Mouse (Mus musculus): ENCODE measurements around the gene 2610318N02Rik. TPM values are rescaled to one million over a fixed set of nuclear protein-coding genes. Genes with fewer than 3 reads are reported as not detected.

Gene 2610318N02Rik
- polyA plus RNA-seq, 1 experiment from 2014 or later = 56.8 TPM

DNA sequence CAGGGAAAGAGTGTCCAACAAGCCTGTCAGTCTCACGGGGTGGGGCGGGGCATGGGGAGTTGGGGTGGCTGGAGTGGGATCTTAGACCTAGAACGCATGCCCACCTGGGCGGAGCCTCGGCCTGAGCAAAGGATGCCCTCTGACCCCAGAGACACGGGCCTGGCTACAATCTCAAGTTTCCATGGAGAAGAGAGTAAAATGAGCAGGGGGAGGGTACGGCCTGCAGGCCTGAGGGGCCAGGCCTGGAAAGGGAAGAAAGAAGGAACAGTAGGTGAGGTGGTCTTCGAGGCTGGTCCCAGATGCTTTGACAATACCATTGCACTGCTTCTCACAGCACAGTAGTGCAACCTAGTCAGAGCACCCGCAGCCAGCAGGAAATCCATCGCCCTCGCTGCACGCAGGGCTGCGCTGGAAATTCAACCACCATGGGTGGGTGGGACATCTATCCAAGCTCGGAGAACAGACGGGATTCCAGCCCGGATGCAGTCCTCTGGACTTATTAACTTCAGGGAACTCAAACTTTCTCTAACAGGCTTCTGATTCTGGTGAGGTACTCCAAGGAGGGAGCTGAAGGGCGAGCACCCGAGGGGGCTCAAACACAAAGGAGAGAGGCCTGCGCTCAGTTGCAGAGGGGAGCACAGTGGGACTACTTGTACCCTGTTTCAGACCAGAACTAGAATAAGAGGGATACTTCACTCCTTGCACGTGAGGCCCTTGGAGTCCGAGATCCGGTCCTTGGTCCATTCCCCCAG, 672 bp downstream of the 2610318N02Rik start:
- Histone ChIP-seq H3K4me1 (replicated peaks; ENCODE audit: control insufficient read depth, insufficient read depth, low read length) (peaks cover 13% of the 10 kb centered on the region), H3K4me3 (ENCODE audit: low read depth, low read length) (peak overlapping the region; percentile 69), H3K27me3 (replicated peaks; ENCODE audit: control insufficient read depth, insufficient read depth, low read length) (no peaks in the 10 kb centered on the region), H3K27ac (ENCODE audit: low read depth, low read length) (peak overlapping the region; percentile 65), H3K9me3 (ENCODE audit: control insufficient read depth, low read length) (no peaks in the 10 kb centered on the region), H3K4me2 (peak overlapping the region; percentile 86), H3K36me3 (ENCODE audit: control insufficient read depth, insufficient read depth, low read length) (peaks cover 20% of the 10 kb centered on the region), H3K9ac (ENCODE audit: low read depth, low read length) (peak overlapping the region; percentile 80)
- peak; percentile 64 for DNase-seq (ENCODE audit: low spot score)
- WGBS = 6% methylated on average over 22 of the region's 22 CpGs
- ATAC-seq (replicated peaks; ENCODE audit: low FRiP score) = peak; percentile 28

DNA sequence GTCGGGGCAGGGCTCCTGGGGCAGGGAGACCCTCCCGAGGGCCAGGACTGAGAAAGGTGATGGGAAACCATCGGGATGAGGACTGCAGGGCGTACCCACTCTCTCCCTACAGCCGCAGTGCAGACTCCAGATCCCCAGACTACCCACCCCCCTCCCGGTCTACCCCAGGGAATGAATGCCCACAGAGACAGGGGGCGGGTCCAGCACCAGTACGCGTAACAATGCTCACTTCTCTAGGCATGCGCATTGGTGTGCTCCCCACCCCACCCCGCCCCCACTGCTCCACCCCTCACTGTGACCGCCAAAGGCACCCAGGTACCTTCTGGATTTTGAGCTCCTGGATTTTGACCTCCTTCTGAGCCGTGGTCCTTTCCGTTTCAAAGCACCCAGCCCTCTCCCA, 3.4 kb downstream of the 2610318N02Rik start:
- DNase-seq (ENCODE audit: low spot score) (no peak), ATAC-seq (replicated peaks; ENCODE audit: low FRiP score) (no peak)
- Histone ChIP-seq H3K9ac (ENCODE audit: low read depth, low read length) (no peak overlapping the region), H3K27me3 (replicated peaks; ENCODE audit: control insufficient read depth, insufficient read depth, low read length) (no peaks in the 10 kb centered on the region), H3K36me3 (ENCODE audit: control insufficient read depth, insufficient read depth, low read length) (peaks cover 22% of the 10 kb centered on the region), H3K4me1 (replicated peaks; ENCODE audit: control insufficient read depth, insufficient read depth, low read length) (peaks cover 13% of the 10 kb centered on the region), H3K27ac (ENCODE audit: low read depth, low read length) (no peak overlapping the region), H3K9me3 (ENCODE audit: control insufficient read depth, low read length) (no peaks in the 10 kb centered on the region), H3K4me2 (no peak overlapping the region), H3K4me3 (ENCODE audit: low read depth, low read length) (no peak overlapping the region)
- 75% methylated on average over 14 of the region's 14 CpGs for WGBS

DNA sequence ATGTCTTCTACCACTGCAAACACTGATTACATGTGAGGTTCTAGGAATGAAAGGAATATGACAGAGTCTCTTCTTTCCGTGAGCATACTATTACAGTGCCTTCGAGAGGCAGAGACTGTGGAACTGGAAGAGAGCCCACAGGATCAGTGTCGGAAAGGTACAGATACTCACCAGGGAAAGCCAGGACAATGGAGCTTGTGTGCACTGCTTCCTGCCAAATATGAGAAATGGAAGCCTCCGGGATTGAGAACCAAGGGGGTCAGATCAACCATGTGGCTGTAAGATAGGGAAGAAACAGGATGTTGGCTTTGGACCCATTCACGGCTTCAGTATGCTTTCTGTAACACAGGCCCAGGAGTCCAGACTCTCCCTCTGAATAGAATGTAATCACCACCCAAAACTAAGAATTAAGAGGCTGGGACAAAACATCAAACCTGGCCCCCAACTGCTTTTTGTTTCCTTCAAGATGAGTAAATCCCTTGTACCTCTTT, 7.6 kb downstream of the 2610318N02Rik start:
- Histone ChIP-seq H3K4me2 (no peak overlapping the region), H3K4me3 (ENCODE audit: low read depth, low read length) (no peak overlapping the region), H3K4me1 (replicated peaks; ENCODE audit: control insufficient read depth, insufficient read depth, low read length) (0 out of 2 replicates have a peak, but pooled peaks cover 2% of the 10 kb centered on the region), H3K36me3 (ENCODE audit: control insufficient read depth, insufficient read depth, low read length) (peaks cover 26% of the 10 kb centered on the region), H3K27ac (ENCODE audit: low read depth, low read length) (no peak overlapping the region), H3K27me3 (replicated peaks; ENCODE audit: control insufficient read depth, insufficient read depth, low read length) (no peaks in the 10 kb centered on the region), H3K9me3 (ENCODE audit: control insufficient read depth, low read length) (no peaks in the 10 kb centered on the region), H3K9ac (ENCODE audit: low read depth, low read length) (no peak overlapping the region)
- WGBS = 78% methylated on average over 5 of the region's 5 CpGs
- no peak for DNase-seq (ENCODE audit: low spot score)
- no peak for ATAC-seq (replicated peaks; ENCODE audit: low FRiP score)

DNA sequence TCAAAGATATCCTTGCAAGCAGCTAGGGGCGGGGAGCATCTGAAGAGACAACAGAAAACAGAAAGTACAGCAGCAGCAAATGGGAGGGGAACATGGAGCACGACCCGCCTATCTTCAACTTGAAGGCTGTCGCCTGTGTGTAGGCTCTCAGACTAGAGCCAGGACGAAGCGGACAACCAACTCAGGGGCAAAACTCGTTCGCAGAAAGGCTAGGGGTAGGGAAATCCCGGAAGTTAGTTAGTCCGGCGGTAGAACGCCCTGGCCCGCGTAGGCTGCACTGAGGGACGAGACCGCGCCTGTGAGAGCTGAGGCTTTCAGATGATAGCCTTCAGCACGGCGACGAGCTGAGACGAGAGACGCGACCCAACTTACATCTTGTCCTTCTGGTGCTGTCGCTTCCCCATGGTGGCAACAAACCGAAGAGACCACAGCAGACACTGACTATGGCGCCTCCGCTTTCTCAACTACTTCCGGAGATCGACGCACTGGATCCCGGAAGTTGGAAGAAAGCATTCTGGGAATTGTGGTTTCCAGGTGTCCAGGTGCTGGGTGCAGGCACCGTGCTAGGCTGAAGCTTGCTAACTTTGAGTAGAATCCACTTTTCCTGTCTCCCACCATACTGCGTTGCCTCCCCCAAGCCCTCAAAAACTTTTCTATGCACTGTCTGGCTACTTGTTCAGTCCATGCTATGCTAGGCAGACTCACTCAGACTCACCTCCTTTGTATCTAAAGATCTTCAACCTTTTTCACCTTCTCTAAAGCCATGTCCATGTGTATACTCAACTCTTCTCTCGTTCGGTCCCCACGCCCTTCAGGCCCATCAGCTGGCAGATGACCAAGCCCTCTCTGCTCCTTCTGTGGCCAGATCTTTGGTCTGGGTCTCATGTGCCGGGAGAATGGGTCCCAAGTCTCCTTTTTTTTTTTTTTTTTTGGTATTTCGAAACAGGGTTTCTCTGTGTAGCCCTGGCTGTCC, 13.9 kb downstream of the 2610318N02Rik start, which contains the start of gene Ppil2:
Gene Ppil2 (minus strand): TSS at position 487 of the 973 bp plus-strand sequence.
- peak within 1 kb of the TSS; percentile 65 for H3K4me3 ChIP-seq (ENCODE audit: low read depth, low read length)
- peaks cover 16% of the 10 kb centered on the region for H3K36me3 ChIP-seq (ENCODE audit: control insufficient read depth, insufficient read depth, low read length)
- 7% methylated on average over 38 of the region's 38 CpGs for WGBS
- H3K27me3 ChIP-seq (replicated peaks; ENCODE audit: control insufficient read depth, insufficient read depth, low read length) = no peaks in the 10 kb centered on the region
- DNase-seq (ENCODE audit: low spot score) (peak; percentile 76), ATAC-seq (replicated peaks; ENCODE audit: low FRiP score) (peak; percentile 88)
- H3K4me1 ChIP-seq (replicated peaks; ENCODE audit: control insufficient read depth, insufficient read depth, low read length) = peaks cover 9% of the 10 kb centered on the region
- peak within 1 kb of the TSS; percentile 55 for H3K9ac ChIP-seq (ENCODE audit: low read depth, low read length)
- H3K27ac ChIP-seq (ENCODE audit: low read depth, low read length) = peak within 1 kb of the TSS; percentile 28; the same call in 1 of the 2 replicates
- peak within 1 kb of the TSS; percentile 73 for H3K4me2 ChIP-seq
- no peaks in the 10 kb centered on the region for H3K9me3 ChIP-seq (ENCODE audit: control insufficient read depth, low read length)

DNA sequence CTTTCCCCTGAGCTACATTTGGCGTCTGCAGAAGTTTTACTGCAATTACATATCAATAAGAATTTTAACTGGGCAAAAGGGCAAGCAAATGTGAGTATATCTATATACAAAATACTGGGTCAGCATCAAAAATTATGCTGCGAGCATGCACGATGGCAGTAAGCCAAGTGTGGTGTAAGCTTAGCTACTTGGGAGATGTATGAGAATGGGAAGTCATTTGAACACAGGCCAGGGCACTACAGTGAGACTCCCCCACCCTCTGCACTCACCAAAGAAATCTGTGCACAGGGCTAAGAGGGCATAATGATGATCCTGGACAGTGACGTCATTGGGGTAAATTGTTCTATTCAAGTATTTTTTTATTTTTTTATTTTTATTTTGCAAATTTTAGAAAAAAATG, 20.4 kb downstream of the 2610318N02Rik start:
- Histone ChIP-seq H3K27me3 (replicated peaks; ENCODE audit: control insufficient read depth, insufficient read depth, low read length) (no peaks in the 10 kb centered on the region), H3K4me3 (ENCODE audit: low read depth, low read length) (no peak overlapping the region), H3K27ac (ENCODE audit: low read depth, low read length) (no peak overlapping the region), H3K36me3 (ENCODE audit: control insufficient read depth, insufficient read depth, low read length) (peaks cover 33% of the 10 kb centered on the region), H3K9ac (ENCODE audit: low read depth, low read length) (no peak overlapping the region), H3K9me3 (ENCODE audit: control insufficient read depth, low read length) (no peaks in the 10 kb centered on the region), H3K4me2 (no peak overlapping the region), H3K4me1 (replicated peaks; ENCODE audit: control insufficient read depth, insufficient read depth, low read length) (peaks cover 1% of the 10 kb centered on the region; the same call in 1 of the 2 replicates)
- 88% methylated on average over 4 of the region's 4 CpGs for WGBS
- DNase-seq (ENCODE audit: low spot score) (no peak), ATAC-seq (replicated peaks; ENCODE audit: low FRiP score) (no peak)

DNA sequence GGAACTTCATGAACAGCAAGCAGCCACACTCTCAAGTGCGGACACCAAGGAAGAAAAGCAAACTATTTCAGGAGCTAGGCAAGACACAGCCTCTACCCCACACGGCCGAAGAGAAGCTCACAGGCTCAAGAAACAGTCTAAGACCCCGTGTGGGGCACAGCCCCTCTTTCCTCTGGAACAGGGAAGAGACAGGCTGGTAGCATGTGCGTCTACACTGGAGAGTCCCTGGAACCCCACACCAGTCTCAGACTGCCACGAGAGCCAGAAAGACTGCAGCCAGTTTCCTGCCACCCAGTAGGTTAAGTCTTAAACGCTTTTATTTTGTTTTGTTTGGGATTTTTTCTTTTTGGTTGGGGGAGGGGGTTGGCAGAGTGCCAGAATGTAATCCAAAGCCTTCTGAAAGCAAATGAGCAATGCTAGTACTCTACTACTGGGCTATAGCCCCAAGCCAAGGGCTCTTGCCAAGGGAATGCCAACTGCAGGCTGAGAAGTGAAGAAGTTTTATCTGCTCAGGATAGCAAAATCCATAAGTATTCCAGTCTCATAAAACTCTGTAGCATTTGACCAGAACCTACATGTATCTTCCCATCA, 22.2 kb downstream of the 2610318N02Rik start:
- Histone ChIP-seq H3K4me2 (no peak overlapping the region), H3K4me1 (replicated peaks; ENCODE audit: control insufficient read depth, insufficient read depth, low read length) (no peaks in the 10 kb centered on the region), H3K36me3 (ENCODE audit: control insufficient read depth, insufficient read depth, low read length) (peaks cover 38% of the 10 kb centered on the region), H3K9ac (ENCODE audit: low read depth, low read length) (no peak overlapping the region), H3K4me3 (ENCODE audit: low read depth, low read length) (no peak overlapping the region), H3K27me3 (replicated peaks; ENCODE audit: control insufficient read depth, insufficient read depth, low read length) (no peaks in the 10 kb centered on the region), H3K9me3 (ENCODE audit: control insufficient read depth, low read length) (no peaks in the 10 kb centered on the region), H3K27ac (ENCODE audit: low read depth, low read length) (no peak overlapping the region)
- WGBS = 82% methylated on average over 7 of the region's 7 CpGs
- DNase-seq (ENCODE audit: low spot score) (no peak), ATAC-seq (replicated peaks; ENCODE audit: low FRiP score) (no peak)

DNA sequence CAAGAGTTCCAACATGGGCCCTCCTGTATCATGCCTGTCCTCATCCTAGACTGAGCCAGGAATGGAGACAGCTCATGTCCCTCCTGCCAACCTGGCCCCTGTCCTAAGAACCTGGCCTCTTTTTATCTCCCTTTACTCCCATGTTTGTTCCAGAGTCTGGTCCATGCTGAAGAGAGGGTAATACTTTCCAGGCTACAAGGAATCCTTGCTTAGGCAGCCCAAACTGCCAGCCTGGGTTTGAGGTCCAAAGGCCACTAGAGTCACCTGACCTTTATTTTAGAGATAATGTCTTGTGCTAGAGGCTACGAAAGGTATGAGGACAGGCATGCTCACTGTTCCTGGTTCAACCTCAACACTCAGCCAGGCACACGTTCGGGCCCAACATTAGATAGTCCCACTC, 28.0 kb downstream of the 2610318N02Rik start:
- H3K4me3 ChIP-seq (ENCODE audit: low read depth, low read length) = no peak overlapping the region
- no peak for ATAC-seq (replicated peaks; ENCODE audit: low FRiP score)
- no peak overlapping the region for H3K4me2 ChIP-seq
- WGBS = 84% methylated on average over 3 of the region's 3 CpGs
- no peaks in the 10 kb centered on the region for H3K9me3 ChIP-seq (ENCODE audit: control insufficient read depth, low read length)
- no peaks in the 10 kb centered on the region for H3K27me3 ChIP-seq (replicated peaks; ENCODE audit: control insufficient read depth, insufficient read depth, low read length)
- no peaks in the 10 kb centered on the region for H3K4me1 ChIP-seq (replicated peaks; ENCODE audit: control insufficient read depth, insufficient read depth, low read length)
- H3K36me3 ChIP-seq (ENCODE audit: control insufficient read depth, insufficient read depth, low read length) = peaks cover 51% of the 10 kb centered on the region
- no peak for DNase-seq (ENCODE audit: low spot score)
- no peak overlapping the region for H3K9ac ChIP-seq (ENCODE audit: low read depth, low read length)
- H3K27ac ChIP-seq (ENCODE audit: low read depth, low read length) = no peak overlapping the region

DNA sequence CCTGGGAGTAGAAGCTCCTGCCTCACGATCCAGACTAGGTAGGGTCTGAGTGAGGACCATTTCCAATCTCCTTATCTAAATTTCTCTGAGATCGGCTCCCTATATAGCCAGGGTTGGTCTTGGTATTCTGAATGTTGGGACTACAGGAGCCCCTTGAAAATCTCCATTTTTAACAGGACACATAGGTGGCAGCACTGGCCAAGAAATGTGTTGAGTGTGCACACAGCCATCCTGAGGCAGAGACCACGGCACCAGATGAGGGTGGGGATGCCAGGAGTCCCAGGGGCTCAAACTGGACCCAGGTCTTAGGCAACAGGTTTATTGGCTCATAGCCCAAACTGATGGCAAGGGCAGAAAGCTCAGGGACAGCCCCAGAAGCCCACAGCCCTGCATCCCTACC, 36.6 kb downstream of the 2610318N02Rik start:
- no peak for DNase-seq (ENCODE audit: low spot score)
- ATAC-seq (replicated peaks; ENCODE audit: low FRiP score) = no peak
- H3K9ac ChIP-seq (ENCODE audit: low read depth, low read length) = no peak overlapping the region
- 88% methylated on average over 3 of the region's 3 CpGs for WGBS
- no peaks in the 10 kb centered on the region for H3K9me3 ChIP-seq (ENCODE audit: control insufficient read depth, low read length)
- no peaks in the 10 kb centered on the region for H3K4me1 ChIP-seq (replicated peaks; ENCODE audit: control insufficient read depth, insufficient read depth, low read length)
- no peak overlapping the region for H3K27ac ChIP-seq (ENCODE audit: low read depth, low read length)
- H3K4me3 ChIP-seq (ENCODE audit: low read depth, low read length) = no peak overlapping the region
- H3K36me3 ChIP-seq (ENCODE audit: control insufficient read depth, insufficient read depth, low read length) = peaks cover 48% of the 10 kb centered on the region
- H3K4me2 ChIP-seq = no peak overlapping the region
- no peaks in the 10 kb centered on the region for H3K27me3 ChIP-seq (replicated peaks; ENCODE audit: control insufficient read depth, insufficient read depth, low read length)
